In the genomic region with DNA sequence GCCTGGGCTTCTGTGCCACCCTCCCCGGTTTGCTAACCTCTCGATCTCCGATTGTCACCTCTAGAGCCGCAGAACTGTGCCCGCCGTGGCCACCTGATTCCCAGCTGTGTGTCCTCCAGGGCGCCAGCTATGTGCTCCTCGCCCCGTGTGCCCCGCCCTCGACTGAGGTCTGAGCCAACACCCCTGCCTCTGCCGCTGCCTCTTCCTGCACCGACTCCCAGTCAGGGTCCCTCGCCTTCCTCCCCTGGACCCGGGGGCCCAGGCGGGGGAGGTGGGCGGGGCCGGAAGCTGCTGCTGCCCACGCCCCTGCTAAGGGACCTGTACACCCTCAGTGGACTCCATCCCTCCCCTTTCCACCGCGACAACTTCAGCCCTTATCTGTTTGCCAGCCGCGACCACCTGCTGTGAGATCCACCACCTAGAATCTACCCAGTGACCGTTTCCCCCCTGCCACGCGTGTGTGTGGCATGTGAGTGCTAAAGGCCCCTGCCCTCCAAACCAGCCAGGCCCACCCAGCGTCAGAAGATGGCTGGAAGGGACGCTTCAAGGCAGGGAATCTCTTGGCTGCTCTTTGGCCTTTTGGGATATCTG, we compare ENCODE assay signal across 12 mouse cellular contexts. TPM values are rescaled to one million over a fixed set of nuclear protein-coding genes. Genes with fewer than 3 reads are reported as not detected.
A peak's percentile ranks its signal among the peaks of the same experiment; 100 is the strongest.
DNase-seq lines count a peak whose midpoint lies in the region; ATAC-seq lines count a peak whose summit lies in the region.
"Had no signal": no experiment of that assay in that cellular context is flagged by ENCODE, and none has a peak within 500 bp of the region (broad histone marks: within the 10 kb centered on the region; RNA-seq: fewer than 3 reads in every experiment).

No protein-coding gene starts in this region.

- no peak overlapping the region for H3K9ac ChIP-seq in midbrain, embryonic 16.5 days (ENCODE audit: low read depth, low read length)
- H3K9ac ChIP-seq in embryonic facial prominence, embryonic 12.5 days: no peak overlapping the region

- H3K4me2 ChIP-seq in midbrain, embryonic 16.5 days (ENCODE audit: low read length): no peak overlapping the region
- H3K4me2 ChIP-seq in embryonic facial prominence, embryonic 12.5 days (replicated peaks): 0 out of 2 replicates have a peak overlapping the region, but pooled peaks have one; percentile 9

- H3K4me3 ChIP-seq in heart, embryonic 10.5 days: peak overlapping the region; percentile 38
- H3K4me3 ChIP-seq in midbrain, embryonic 10.5 days: peak overlapping the region; percentile 37
- no peak overlapping the region for H3K4me3 ChIP-seq in midbrain, embryonic 16.5 days (ENCODE audit: low read depth, low read length)
- no peak overlapping the region for H3K4me3 ChIP-seq in embryonic facial prominence, embryonic 12.5 days
- H3K4me3 ChIP-seq in megakaryocyte, embryonic 14.5 days (replicated peaks): peak overlapping the region; percentile 81

- DNase-seq in heart, embryonic 10.5 days (ENCODE audit: low spot score): no peak
- no peak for DNase-seq in heart, postnatal 25 days (ENCODE audit: low spot score)
- no peak for DNase-seq in midbrain, embryonic 10.5 days (ENCODE audit: low spot score)
- no peak for DNase-seq in right cerebral cortex, postnatal 14 days
- DNase-seq in kidney, adult 18-20 months: no peak
- DNase-seq: adrenal gland, postnatal 10 days; cerebellum, adult 9-10 months; layer of hippocampus, adult 9-11 months had no signal

- H3K27me3 ChIP-seq in heart, embryonic 10.5 days (ENCODE audit: insufficient read depth, poor library complexity, severe bottlenecking): peaks cover 72% of the 10 kb centered on the region
- peaks cover 44% of the 10 kb centered on the region for H3K27me3 ChIP-seq in midbrain, embryonic 10.5 days (ENCODE audit: low read depth, poor library complexity, severe bottlenecking)
- H3K27me3 ChIP-seq in midbrain, embryonic 16.5 days (ENCODE audit: control insufficient read depth, insufficient read depth, low read depth, low read length): no peaks in the 10 kb centered on the region
- H3K27me3 ChIP-seq in embryonic facial prominence, embryonic 12.5 days: peaks cover 31% of the 10 kb centered on the region
- H3K27me3 ChIP-seq in megakaryocyte, embryonic 14.5 days (replicated peaks): peaks cover 50% of the 10 kb centered on the region

- ATAC-seq in midbrain, embryonic 16.5 days: no peak
- no peak for ATAC-seq in embryonic facial prominence, embryonic 12.5 days (ENCODE audit: insufficient number of reproducible peaks, insufficient read depth, low FRiP score, low TSS enrichment)
- ATAC-seq: lung, postnatal 0 days had no signal

- H3K4me1 ChIP-seq in heart, embryonic 10.5 days: peaks cover 15% of the 10 kb centered on the region
- peaks cover 19% of the 10 kb centered on the region for H3K4me1 ChIP-seq in midbrain, embryonic 10.5 days
- H3K4me1 ChIP-seq in midbrain, embryonic 16.5 days (ENCODE audit: control insufficient read depth, insufficient read depth, low read length): no peaks in the 10 kb centered on the region
- H3K4me1 ChIP-seq in embryonic facial prominence, embryonic 12.5 days: peaks cover 8% of the 10 kb centered on the region
- H3K4me1 ChIP-seq in megakaryocyte, embryonic 14.5 days: peaks cover 15% of the 10 kb centered on the region

- WGBS in heart, embryonic 10.5 days: 4% methylated on average over 23 of the region's 28 CpGs
- WGBS in midbrain, embryonic 10.5 days: 7% methylated on average over 21 of the region's 28 CpGs
- 10% methylated on average over 27 of the region's 28 CpGs for WGBS in midbrain, embryonic 16.5 days
- WGBS in embryonic facial prominence, embryonic 12.5 days: 7% methylated on average over 26 of the region's 28 CpGs

- H3K27ac ChIP-seq in heart, embryonic 10.5 days: no peak overlapping the region
- 0 out of 2 replicates have a peak overlapping the region, but pooled peaks have one; percentile 3 for H3K27ac ChIP-seq in midbrain, embryonic 10.5 days (replicated peaks)
- H3K27ac ChIP-seq in midbrain, embryonic 16.5 days (ENCODE audit: low read length): no peak overlapping the region
- H3K27ac ChIP-seq in embryonic facial prominence, embryonic 12.5 days: no peak overlapping the region

- intact Hi-C loops in heart, postnatal 25 days (cut with DNase I): no loop called here

- no peaks in the 10 kb centered on the region for H3K9me3 ChIP-seq in heart, embryonic 10.5 days
- peaks cover 8% of the 10 kb centered on the region; the same call in 1 of the 2 replicates for H3K9me3 ChIP-seq in midbrain, embryonic 10.5 days (replicated peaks)
- H3K9me3 ChIP-seq in midbrain, embryonic 16.5 days (replicated peaks; ENCODE audit: control insufficient read depth, low read length, poor library complexity, severe bottlenecking): no peaks in the 10 kb centered on the region
- no peaks in the 10 kb centered on the region for H3K9me3 ChIP-seq in embryonic facial prominence, embryonic 12.5 days
- peaks cover 22% of the 10 kb centered on the region for H3K9me3 ChIP-seq in megakaryocyte, embryonic 14.5 days

- no peaks in the 10 kb centered on the region for H3K36me3 ChIP-seq in heart, embryonic 10.5 days
- no peaks in the 10 kb centered on the region for H3K36me3 ChIP-seq in midbrain, embryonic 10.5 days
- H3K36me3 ChIP-seq in midbrain, embryonic 16.5 days (ENCODE audit: control insufficient read depth, insufficient read depth, low read length): peaks cover 6% of the 10 kb centered on the region; the same call in 1 of the 2 replicates
- H3K36me3 ChIP-seq in embryonic facial prominence, embryonic 12.5 days: no peaks in the 10 kb centered on the region
- no peaks in the 10 kb centered on the region for H3K36me3 ChIP-seq in megakaryocyte, embryonic 14.5 days (replicated peaks; ENCODE audit: low read length)

RNA-seq across cellular contexts. Expression of gene Swsap1, which starts 7.9 kb away (rescaled TPM):
- polyA plus RNA-seq in heart, embryonic 10.5 days (2016; fragmentation: Nextera tagmentation; extraction: Ambion mirVana): 5.7 and 6.9 TPM in 2 replicates
- 1 to 10 TPM; 5.8 to 7.4 TPM for total RNA-seq in heart, postnatal 25 days (2021)
- polyA plus RNA-seq in midbrain, embryonic 10.5 days (2016; fragmentation: Nextera tagmentation; extraction: Ambion mirVana): 8.1 and 8.6 TPM in 2 replicates
- 9.5 and 10.5 TPM in 2 replicates for polyA plus RNA-seq in midbrain, embryonic 16.5 days (2015; fragmentation: Nextera tagmentation; extraction: Ambion mirVana)
- polyA plus RNA-seq in embryonic facial prominence, embryonic 12.5 days (2016; fragmentation: Nextera tagmentation; extraction: Ambion mirVana): 5.6 and 7.0 TPM in 2 replicates
- 3.9 and 5.9 TPM in 2 replicates for polyA plus RNA-seq in megakaryocyte, embryonic 14.5 days (2012; ENCODE audit: insufficient read depth, low replicate concordance)

RNA-seq across cellular contexts. Expression of gene Plppr2, which starts 10.8 kb away (rescaled TPM):
- 6.5 and 7.0 TPM in 2 replicates for polyA plus RNA-seq in heart, embryonic 10.5 days (2016; fragmentation: Nextera tagmentation; extraction: Ambion mirVana)
- total RNA-seq in heart, postnatal 25 days (2021): 1 to 10 TPM; 1.5 to 2.0 TPM
- polyA plus RNA-seq in midbrain, embryonic 10.5 days (2016; fragmentation: Nextera tagmentation; extraction: Ambion mirVana): 14.7 and 22.4 TPM in 2 replicates
- 112 and 115 TPM in 2 replicates for polyA plus RNA-seq in midbrain, embryonic 16.5 days (2015; fragmentation: Nextera tagmentation; extraction: Ambion mirVana)
- 15.9 and 16.2 TPM in 2 replicates for polyA plus RNA-seq in embryonic facial prominence, embryonic 12.5 days (2016; fragmentation: Nextera tagmentation; extraction: Ambion mirVana)
- polyA plus RNA-seq in megakaryocyte, embryonic 14.5 days (2012; ENCODE audit: insufficient read depth, low replicate concordance): 3.1 and 6.4 TPM in 2 replicates

RNA-seq across cellular contexts. Expression of gene Epor, which starts 15.7 kb away (rescaled TPM):
- polyA plus RNA-seq in heart, embryonic 10.5 days (2016; fragmentation: Nextera tagmentation; extraction: Ambion mirVana): 25.0 and 25.9 TPM in 2 replicates
- total RNA-seq in heart, postnatal 25 days (2021): 1 to 10 TPM in 1 of 2 experiments, under 1 TPM in 1; 0.83 to 1.6 TPM
- 8.9 and 10.2 TPM in 2 replicates for polyA plus RNA-seq in midbrain, embryonic 10.5 days (2016; fragmentation: Nextera tagmentation; extraction: Ambion mirVana)
- polyA plus RNA-seq in midbrain, embryonic 16.5 days (2015; fragmentation: Nextera tagmentation; extraction: Ambion mirVana): 1.2 and 1.4 TPM in 2 replicates
- 6.6 and 7.8 TPM in 2 replicates for polyA plus RNA-seq in embryonic facial prominence, embryonic 12.5 days (2016; fragmentation: Nextera tagmentation; extraction: Ambion mirVana)
- 171 and 223 TPM in 2 replicates for polyA plus RNA-seq in megakaryocyte, embryonic 14.5 days (2012; ENCODE audit: insufficient read depth, low replicate concordance)

RNA-seq across cellular contexts. Expression of gene Tmem205, which starts 20.3 kb away (rescaled TPM):
- polyA plus RNA-seq in heart, embryonic 10.5 days (2016; fragmentation: Nextera tagmentation; extraction: Ambion mirVana): 50.1 and 52.6 TPM in 2 replicates
- 10 to 100 TPM; 39.4 to 46.2 TPM for total RNA-seq in heart, postnatal 25 days (2021)
- polyA plus RNA-seq in midbrain, embryonic 10.5 days (2016; fragmentation: Nextera tagmentation; extraction: Ambion mirVana): 39.0 and 39.2 TPM in 2 replicates
- polyA plus RNA-seq in midbrain, embryonic 16.5 days (2015; fragmentation: Nextera tagmentation; extraction: Ambion mirVana): 45.5 and 47.2 TPM in 2 replicates
- polyA plus RNA-seq in embryonic facial prominence, embryonic 12.5 days (2016; fragmentation: Nextera tagmentation; extraction: Ambion mirVana): 40.5 and 42.4 TPM in 2 replicates
- polyA plus RNA-seq in megakaryocyte, embryonic 14.5 days (2012; ENCODE audit: insufficient read depth, low replicate concordance): 33.0 and 55.9 TPM in 2 replicates

RNA-seq across cellular contexts. Expression of gene Ccdc159, which starts 20.4 kb away (rescaled TPM):
- polyA plus RNA-seq in heart, embryonic 10.5 days (2016; fragmentation: Nextera tagmentation; extraction: Ambion mirVana): 3.6 and 4.2 TPM in 2 replicates
- total RNA-seq in heart, postnatal 25 days (2021): 1 to 10 TPM; 1.8 to 2.8 TPM
- 4.2 and 4.6 TPM in 2 replicates for polyA plus RNA-seq in midbrain, embryonic 10.5 days (2016; fragmentation: Nextera tagmentation; extraction: Ambion mirVana)
- 11.6 and 12.7 TPM in 2 replicates for polyA plus RNA-seq in midbrain, embryonic 16.5 days (2015; fragmentation: Nextera tagmentation; extraction: Ambion mirVana)
- polyA plus RNA-seq in embryonic facial prominence, embryonic 12.5 days (2016; fragmentation: Nextera tagmentation; extraction: Ambion mirVana): 5.3 and 5.6 TPM in 2 replicates
- polyA plus RNA-seq in megakaryocyte, embryonic 14.5 days (2012; ENCODE audit: insufficient read depth, low replicate concordance): 0.67 and 4.8 TPM in 2 replicates

Comparison
In these comparisons a context has a peak if more than half of its experiments do, and no peak if none do; other contexts are left out.
1. H3K4me3 ChIP-seq: peak in heart, embryonic 10.5 days (single experiment), midbrain, embryonic 10.5 days (single experiment) and megakaryocyte, embryonic 14.5 days (single experiment); none in midbrain, embryonic 16.5 days (single experiment) and embryonic facial prominence, embryonic 12.5 days (single experiment).